Mouse (Mus musculus): ENCODE measurements around the gene Slc8a3. TPM values are rescaled to one million over a fixed set of nuclear protein-coding genes. Genes with fewer than 3 reads are reported as not detected.

Gene Slc8a3
- total RNA-seq, 2 experiments from 2014 or later = 9.1 to 10.8 TPM

- no peak for DNase-seq (ENCODE audit: low spot score in 2 of 2)
- no peak for TF ChIP-seq CTCF (conservative IDR thresholded peaks at IDR 0.05)
These were observed 58.4 kb downstream of the Slc8a3 start for GRCm38 (mm10) chr12:81274616-81275015.

GRCm38 (mm10) chr12:81273333-81273732 is 59.6 kb downstream of the Slc8a3 start:
- no peak for TF ChIP-seq CTCF (conservative IDR thresholded peaks at IDR 0.05)
- Histone ChIP-seq H3K4me3 (no peak overlapping the region), H3K27ac (no peak overlapping the region)
- DNase-seq (ENCODE audit: low spot score in 2 of 2) = no peak

More at GRCm38 (mm10) chr12:81274616-81275015, 58.4 kb downstream of the Slc8a3 start:
- H3K4me3 ChIP-seq = no peak overlapping the region
- no peak overlapping the region for H3K27ac ChIP-seq

- TF ChIP-seq CTCF (conservative IDR thresholded peaks at IDR 0.05) = no peak
- Histone ChIP-seq H3K27ac (no peak overlapping the region), H3K4me3 (no peak overlapping the region)
- DNase-seq (ENCODE audit: low spot score in 2 of 2) = no peak
These were observed 63.7 kb downstream of the Slc8a3 start for GRCm38 (mm10) chr12:81269246-81269645.

GRCm38 (mm10) chr12:81262821-81263220 is 70.2 kb downstream of the Slc8a3 start:
- TF ChIP-seq CTCF (conservative IDR thresholded peaks at IDR 0.05) = no peak
- no peak overlapping the region for H3K27ac ChIP-seq
- H3K4me3 ChIP-seq = no peak overlapping the region
- no peak for DNase-seq (ENCODE audit: low spot score in 2 of 2)

DNA sequence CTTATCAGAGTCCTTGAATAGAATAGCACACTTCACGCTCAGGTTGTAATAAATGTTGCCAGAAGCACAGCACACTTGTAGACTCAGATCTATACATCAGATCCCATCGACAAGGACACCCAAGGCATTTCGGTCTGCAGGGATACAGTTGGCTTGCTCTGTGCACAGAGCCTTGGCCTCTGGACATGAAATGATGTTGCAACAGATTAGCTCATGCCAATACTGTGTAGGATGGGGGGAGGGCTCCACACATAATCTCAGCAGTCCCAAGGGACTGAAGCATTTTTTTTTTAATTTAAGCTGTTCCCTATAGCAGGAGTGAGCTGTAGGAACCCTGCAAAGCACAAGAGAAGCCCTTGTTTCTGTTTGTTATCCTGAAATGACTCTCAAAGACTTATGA is 74.8 kb downstream of the Slc8a3 start:
- TF ChIP-seq CTCF (conservative IDR thresholded peaks at IDR 0.05) = no peak
- DNase-seq (ENCODE audit: low spot score in 2 of 2) = no peak
- H3K4me3 ChIP-seq = no peak overlapping the region
- no peak overlapping the region for H3K27ac ChIP-seq

DNA sequence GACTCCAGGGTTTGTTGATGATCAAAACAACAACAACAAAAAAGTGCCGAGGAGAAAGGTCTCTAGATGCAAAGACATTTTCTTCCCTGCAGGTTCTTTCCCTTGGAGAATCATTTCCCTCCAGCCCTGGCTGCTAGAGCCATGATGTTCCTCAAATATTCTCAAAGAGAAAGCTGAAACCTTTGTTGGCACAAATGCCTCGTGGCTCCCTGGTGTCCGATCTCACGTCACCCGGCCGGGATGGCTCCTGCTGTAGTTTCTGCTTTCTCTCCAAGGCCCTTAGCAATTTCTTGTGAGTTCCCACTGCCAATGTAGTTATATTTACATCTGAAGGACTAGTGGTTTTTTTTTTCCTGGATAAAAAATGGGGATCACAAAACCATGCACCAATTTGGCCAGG is 87.6 kb downstream of the Slc8a3 start:
- no peak overlapping the region for H3K27ac ChIP-seq
- TF ChIP-seq CTCF (conservative IDR thresholded peaks at IDR 0.05) = no peak
- no peak overlapping the region for H3K4me3 ChIP-seq
- no peak for DNase-seq (ENCODE audit: low spot score in 2 of 2)

GRCm38 (mm10) chr12:81244954-81245353 is 88.0 kb downstream of the Slc8a3 start:
- peak in 1 of 2 experiments; percentile 42 for DNase-seq (ENCODE audit: low spot score in 2 of 2)
- no peak for TF ChIP-seq CTCF (conservative IDR thresholded peaks at IDR 0.05)
- no peak overlapping the region for H3K27ac ChIP-seq
- H3K4me3 ChIP-seq = no peak overlapping the region

- no peak overlapping the region for H3K27ac ChIP-seq
- no peak for DNase-seq (ENCODE audit: low spot score in 2 of 2)
- no peak for TF ChIP-seq CTCF (conservative IDR thresholded peaks at IDR 0.05)
- H3K4me3 ChIP-seq = no peak overlapping the region
These were observed 88.5 kb downstream of the Slc8a3 start for GRCm38 (mm10) chr12:81244492-81244891.

DNA sequence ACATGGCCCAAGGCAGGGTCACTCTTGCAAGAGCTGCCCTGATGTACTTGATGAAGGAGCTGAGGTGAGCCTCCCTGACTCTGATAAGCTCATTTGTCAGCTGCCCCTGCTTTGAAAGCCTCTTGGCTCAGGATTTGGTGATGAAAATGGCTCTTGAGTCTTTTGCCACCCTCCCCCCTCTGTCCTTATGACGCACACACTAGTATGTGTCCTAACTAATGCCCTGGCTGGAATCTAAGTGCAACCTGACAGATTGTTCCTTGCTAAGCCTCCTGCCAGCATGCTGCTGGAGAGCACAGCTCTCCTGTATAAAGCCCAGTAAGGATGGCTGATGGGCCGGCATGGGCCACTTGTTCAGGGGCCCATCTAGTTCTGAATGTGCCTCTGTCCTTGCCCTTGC is 91.3 kb downstream of the Slc8a3 start:
- no peak for DNase-seq (ENCODE audit: low spot score in 2 of 2)
- Histone ChIP-seq H3K27ac (no peak overlapping the region), H3K4me3 (no peak overlapping the region)
- TF ChIP-seq CTCF (conservative IDR thresholded peaks at IDR 0.05) = no peak

GRCm38 (mm10) chr12:81241096-81241495 is 91.9 kb downstream of the Slc8a3 start:
- no peak for DNase-seq (ENCODE audit: low spot score in 2 of 2)
- Histone ChIP-seq H3K4me3 (no peak overlapping the region), H3K27ac (no peak overlapping the region)
- TF ChIP-seq CTCF (conservative IDR thresholded peaks at IDR 0.05) = no peak

DNA sequence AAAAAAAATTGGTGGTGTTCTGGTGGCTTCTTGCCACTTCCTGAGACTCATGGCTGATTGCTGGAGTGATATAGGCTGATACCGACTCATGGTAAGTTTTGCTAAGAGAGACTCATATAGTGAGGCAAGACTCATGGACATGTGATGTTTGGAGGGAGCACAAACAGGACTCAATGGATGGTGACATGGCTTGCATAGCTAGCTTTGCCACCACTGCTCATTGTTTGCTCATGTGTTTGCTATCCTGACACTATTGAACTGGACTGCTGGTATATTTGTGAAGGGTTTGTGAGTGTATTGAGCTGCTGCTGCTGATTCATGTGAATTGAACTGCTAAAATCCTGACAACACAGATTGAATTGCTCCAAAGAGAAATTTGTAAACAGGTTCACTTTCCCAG is 95.8 kb downstream of the Slc8a3 start:
- TF ChIP-seq CTCF (conservative IDR thresholded peaks at IDR 0.05) = no peak
- Histone ChIP-seq H3K27ac (no peak overlapping the region), H3K4me3 (no peak overlapping the region)
- DNase-seq (ENCODE audit: low spot score in 2 of 2) = no peak

DNA sequence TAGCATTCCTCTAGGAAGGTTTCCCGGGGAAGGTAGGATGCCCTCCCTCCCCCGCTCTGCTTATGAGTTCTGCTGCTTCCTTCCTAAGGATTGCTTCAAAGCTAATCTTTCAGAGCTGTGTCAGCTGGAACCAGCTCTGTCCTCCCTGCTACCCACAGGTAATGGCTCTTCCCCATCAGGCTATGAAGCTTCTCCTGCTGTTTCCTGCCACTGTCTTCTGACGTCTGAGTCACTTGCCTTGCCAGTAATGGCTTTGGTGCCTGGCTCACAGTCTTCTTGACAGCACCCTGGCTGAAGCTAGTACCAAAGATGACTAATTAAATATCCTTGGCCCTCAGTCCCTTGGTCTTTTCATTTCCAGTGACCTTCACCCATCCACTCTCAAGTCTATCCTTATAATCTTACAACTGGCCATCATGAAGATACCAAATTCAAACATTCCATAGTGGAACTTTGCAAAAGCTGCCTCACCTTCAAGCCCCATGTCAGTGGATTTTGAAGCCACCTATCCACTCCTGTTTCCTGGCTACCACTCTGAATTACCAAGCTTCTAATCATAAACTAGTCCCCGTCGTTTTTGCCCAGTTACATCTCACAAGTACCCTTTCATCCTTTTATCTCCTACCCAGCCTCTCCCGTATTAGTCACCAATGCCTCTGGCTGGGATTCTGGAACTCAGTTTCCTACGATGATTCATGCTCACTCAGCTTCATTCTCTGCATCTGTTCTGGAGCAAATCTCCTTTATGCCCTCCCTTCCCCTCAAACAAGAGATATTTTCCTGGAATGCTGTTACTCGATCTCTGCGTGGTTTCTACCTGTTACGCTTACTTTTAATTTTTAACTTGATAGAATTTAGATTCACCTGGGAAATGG is 97.3 kb downstream of the Slc8a3 start:
- DNase-seq (ENCODE audit: low spot score in 2 of 2) = no peak
- Histone ChIP-seq H3K4me3 (no peak overlapping the region), H3K27ac (no peak overlapping the region)
- TF ChIP-seq CTCF (conservative IDR thresholded peaks at IDR 0.05) = no peak

GRCm38 (mm10) chr12:81233746-81234380 is 99.1 kb downstream of the Slc8a3 start:
- TF ChIP-seq CTCF (conservative IDR thresholded peaks at IDR 0.05) = no peak
- Histone ChIP-seq H3K27ac (no peak overlapping the region), H3K4me3 (no peak overlapping the region)
- DNase-seq (ENCODE audit: low spot score in 2 of 2) = no peak

Data from layer of hippocampus, adult 2 months (tissue).